Mouse (Mus musculus) forebrain, embryonic 12.5 days (tissue): ENCODE measurements around the gene Pdia2. TPM values are rescaled to one million over a fixed set of nuclear protein-coding genes. Genes with fewer than 3 reads are reported as not detected.

Experiments
- ATAC-seq: fragments of 200-750 bp; cut with Nextera tagmentation; 2 replicates; pipeline ENCODE4 v1.8.0; 2017; ENCODE audit warnings: moderate TSS enrichment; ENCODE audit not compliant: low FRiP score
- H3K27ac ChIP-seq: fragments of 300-500 bp; sonication (generic); 2 replicates; pipeline ENCODE4 v1.5.1; 2016; ENCODE audit warnings: mild to moderate bottlenecking
- H3K27me3 ChIP-seq: fragments of 300-500 bp; sonication (generic); 2 replicates; pipeline ENCODE4 v1.6.1; 2016; ENCODE audit warnings: mild to moderate bottlenecking
- H3K36me3 ChIP-seq: fragments of 300-500 bp; sonication (generic); replicated peaks from 2 replicates; pipeline ENCODE4 v1.6.1; 2016; ENCODE audit warnings: mild to moderate bottlenecking
- H3K4me1 ChIP-seq: fragments of 300-500 bp; sonication (generic); 2 replicates; pipeline ENCODE4 v1.6.1; 2016
- H3K4me2 ChIP-seq: fragments of 300-500 bp; sonication (generic); 2 replicates; pipeline ENCODE4 v1.6.1; 2016; ENCODE audit warnings: mild to moderate bottlenecking, moderate library complexity
- H3K4me3 ChIP-seq: fragments of 300-500 bp; sonication (generic); replicated peaks from 2 replicates; pipeline ENCODE4 v1.5.1; 2016; ENCODE audit warnings: mild to moderate bottlenecking
- H3K9ac ChIP-seq: fragments of 300-500 bp; sonication (generic); 2 replicates; pipeline ENCODE4 v1.6.1; 2016; ENCODE audit warnings: mild to moderate bottlenecking
- H3K9me3 ChIP-seq: fragments of 300-500 bp; sonication (generic); 2 replicates; pipeline ENCODE4 v1.6.1; 2016
- WGBS: fragments of 180-500 bp; shearing (Covaris S2); methylation state at CpG from one replicate; pipeline ENCODE4 v1.1.7; 2016; 5-methylcytosine and 5-hydroxymethylcytosine counted together
- polyA plus RNA-seq: library from polyadenylated mRNA; unstranded; fragments of >200 nt; fragmentation: Nextera tagmentation; extraction: Ambion mirVana; gene quantifications from 2 replicates; pipeline ENCODE4 v1.2.1, GENCODE M21; 2016

Gene Pdia2
- polyA plus RNA-seq: 0.29 and 0.67 TPM in 2 replicates

GRCm38 (mm10) chr17:26198892-26199291 is at the start of gene Pdia2:
Gene Pdia2, minus strand, starts transcription at chr17:26199087.
- peaks cover 53% of the 10 kb centered on the region for H3K27me3 ChIP-seq
- H3K9me3 ChIP-seq: no peaks in the 10 kb centered on the region
- H3K4me1 ChIP-seq: peaks cover 23% of the 10 kb centered on the region
- H3K4me3 ChIP-seq: no peak within 1 kb of the TSS
- no peak for ATAC-seq
- 86% methylated on average over 4 of the region's 4 CpGs for WGBS
- H3K9ac ChIP-seq: no peak within 1 kb of the TSS
- no peak within 1 kb of the TSS for H3K4me2 ChIP-seq
- H3K27ac ChIP-seq: no peak within 1 kb of the TSS
- peaks cover 42% of the 10 kb centered on the region for H3K36me3 ChIP-seq

- peaks cover 15% of the 10 kb centered on the region for H3K4me1 ChIP-seq
- peak within 1 kb of the TSS; percentile 65 for H3K27ac ChIP-seq
- H3K36me3 ChIP-seq: no peaks in the 10 kb centered on the region
- H3K9me3 ChIP-seq: no peaks in the 10 kb centered on the region
- no peaks in the 10 kb centered on the region for H3K27me3 ChIP-seq
- peak within 1 kb of the TSS; percentile 79 for H3K4me2 ChIP-seq
- ATAC-seq: peak; percentile 97
- H3K4me3 ChIP-seq: peak within 1 kb of the TSS; percentile 63
- H3K9ac ChIP-seq: peak within 1 kb of the TSS; percentile 74
- WGBS: 8% methylated on average over 33 of the region's 33 CpGs
Observed at GRCm38 (mm10) chr17:26244101-26244841, 45.4 kb upstream of the Pdia2 start, which contains the start of gene Fam234a. Gene Fam234a, minus strand, starts transcription at chr17:26244242.

- peak overlapping the region; percentile 74 for H3K9ac ChIP-seq
- no peaks in the 10 kb centered on the region for H3K27me3 ChIP-seq
- H3K4me3 ChIP-seq: peak overlapping the region; percentile 63
- 0 out of 2 replicates have a peak, but pooled peaks have one; percentile 1 for ATAC-seq
- H3K9me3 ChIP-seq: no peaks in the 10 kb centered on the region
- WGBS: under 1% methylated on average over 32 of the region's 32 CpGs
- H3K36me3 ChIP-seq: no peaks in the 10 kb centered on the region
- peak overlapping the region; percentile 65 for H3K27ac ChIP-seq
- peaks cover 15% of the 10 kb centered on the region for H3K4me1 ChIP-seq
- peak overlapping the region; percentile 79 for H3K4me2 ChIP-seq
Observed at GRCm38 (mm10) chr17:26243471-26244100, 44.7 kb upstream of the Pdia2 start.

GRCm38 (mm10) chr17:26240990-26241389 is 42.1 kb upstream of the Pdia2 start:
- no peak for ATAC-seq
- no peak overlapping the region for H3K4me3 ChIP-seq
- peaks cover 17% of the 10 kb centered on the region for H3K4me1 ChIP-seq
- H3K27ac ChIP-seq: no peak overlapping the region
- H3K36me3 ChIP-seq: no peaks in the 10 kb centered on the region
- H3K4me2 ChIP-seq: no peak overlapping the region
- no peaks in the 10 kb centered on the region for H3K9me3 ChIP-seq
- no peaks in the 10 kb centered on the region for H3K27me3 ChIP-seq
- 88% methylated on average over 6 of the region's 6 CpGs for WGBS
- H3K9ac ChIP-seq: no peak overlapping the region

GRCm38 (mm10) chr17:26240120-26240790 is 41.4 kb upstream of the Pdia2 start:
- Histone ChIP-seq H3K36me3 (no peaks in the 10 kb centered on the region), H3K27me3 (no peaks in the 10 kb centered on the region), H3K4me1 (peaks cover 25% of the 10 kb centered on the region), H3K27ac (no peak overlapping the region), H3K9ac (no peak overlapping the region), H3K4me3 (no peak overlapping the region), H3K4me2 (no peak overlapping the region), H3K9me3 (no peaks in the 10 kb centered on the region)
- 87% methylated on average over 6 of the region's 6 CpGs for WGBS
- ATAC-seq: no peak

- H3K9ac ChIP-seq: no peak overlapping the region
- H3K36me3 ChIP-seq: no peaks in the 10 kb centered on the region
- H3K4me1 ChIP-seq: peaks cover 28% of the 10 kb centered on the region
- no peak overlapping the region for H3K27ac ChIP-seq
- 78% methylated on average over 2 of the region's 2 CpGs for WGBS
- H3K4me2 ChIP-seq: no peak overlapping the region
- ATAC-seq: no peak
- no peaks in the 10 kb centered on the region for H3K9me3 ChIP-seq
- no peaks in the 10 kb centered on the region for H3K27me3 ChIP-seq
- H3K4me3 ChIP-seq: no peak overlapping the region
Observed at GRCm38 (mm10) chr17:26239551-26239950, 40.7 kb upstream of the Pdia2 start.

GRCm38 (mm10) chr17:26237667-26238066 is 38.8 kb upstream of the Pdia2 start:
- Histone ChIP-seq H3K27ac (no peak overlapping the region), H3K4me1 (peaks cover 15% of the 10 kb centered on the region), H3K27me3 (no peaks in the 10 kb centered on the region), H3K4me2 (no peak overlapping the region), H3K36me3 (no peaks in the 10 kb centered on the region), H3K9me3 (no peaks in the 10 kb centered on the region), H3K4me3 (no peak overlapping the region), H3K9ac (no peak overlapping the region)
- WGBS: 87% methylated on average over 10 of the region's 10 CpGs
- ATAC-seq: no peak

GRCm38 (mm10) chr17:26235077-26235815 is 36.4 kb upstream of the Pdia2 start:
- Histone ChIP-seq H3K4me1 (peaks cover 12% of the 10 kb centered on the region; the same call in 1 of the 2 replicates), H3K9ac (no peak overlapping the region), H3K27me3 (no peaks in the 10 kb centered on the region), H3K4me3 (no peak overlapping the region), H3K36me3 (no peaks in the 10 kb centered on the region), H3K9me3 (no peaks in the 10 kb centered on the region), H3K4me2 (no peak overlapping the region), H3K27ac (peak overlapping the region; percentile 31; the same call in 1 of the 2 replicates)
- no peak for ATAC-seq
- WGBS: 53% methylated on average over 13 of the region's 13 CpGs

- H3K4me2 ChIP-seq: no peak overlapping the region
- no peak overlapping the region for H3K27ac ChIP-seq
- H3K36me3 ChIP-seq: no peaks in the 10 kb centered on the region
- no peaks in the 10 kb centered on the region for H3K9me3 ChIP-seq
- no peak overlapping the region for H3K9ac ChIP-seq
- H3K27me3 ChIP-seq: no peaks in the 10 kb centered on the region
- H3K4me1 ChIP-seq: peaks cover 12% of the 10 kb centered on the region; the same call in 1 of the 2 replicates
- no peak for ATAC-seq
- 94% methylated on average over 8 of the region's 8 CpGs for WGBS
- no peak overlapping the region for H3K4me3 ChIP-seq
Observed at GRCm38 (mm10) chr17:26234386-26234785, 35.5 kb upstream of the Pdia2 start.

- Histone ChIP-seq H3K27me3 (no peaks in the 10 kb centered on the region), H3K9ac (no peak overlapping the region), H3K4me2 (no peak overlapping the region), H3K4me1 (peaks cover 12% of the 10 kb centered on the region; the same call in 1 of the 2 replicates), H3K4me3 (no peak overlapping the region), H3K27ac (no peak overlapping the region), H3K36me3 (no peaks in the 10 kb centered on the region), H3K9me3 (no peaks in the 10 kb centered on the region)
- 73% methylated on average over 8 of the region's 8 CpGs for WGBS
- ATAC-seq: no peak
Observed at GRCm38 (mm10) chr17:26232863-26233262, 34.0 kb upstream of the Pdia2 start.

- WGBS: 89% methylated on average over 5 of the region's 5 CpGs
- Histone ChIP-seq H3K9ac (no peak overlapping the region), H3K36me3 (no peaks in the 10 kb centered on the region), H3K9me3 (no peaks in the 10 kb centered on the region), H3K4me1 (peaks cover 12% of the 10 kb centered on the region; the same call in 1 of the 2 replicates), H3K4me3 (no peak overlapping the region), H3K4me2 (no peak overlapping the region), H3K27me3 (no peaks in the 10 kb centered on the region), H3K27ac (no peak overlapping the region)
- no peak for ATAC-seq
Observed at GRCm38 (mm10) chr17:26231156-26231555, 32.3 kb upstream of the Pdia2 start.

GRCm38 (mm10) chr17:26229776-26230175 is 30.9 kb upstream of the Pdia2 start:
- no peak overlapping the region for H3K4me3 ChIP-seq
- WGBS: 91% methylated on average over 5 of the region's 5 CpGs
- H3K36me3 ChIP-seq: no peaks in the 10 kb centered on the region
- H3K9me3 ChIP-seq: no peaks in the 10 kb centered on the region
- no peak overlapping the region for H3K27ac ChIP-seq
- ATAC-seq: no peak
- H3K27me3 ChIP-seq: no peaks in the 10 kb centered on the region
- no peak overlapping the region for H3K9ac ChIP-seq
- no peak overlapping the region for H3K4me2 ChIP-seq
- H3K4me1 ChIP-seq: no peaks in the 10 kb centered on the region
